Mouse (Mus musculus): ENCODE measurements around the gene Gm26620. TPM values are rescaled to one million over a fixed set of nuclear protein-coding genes. Genes with fewer than 3 reads are reported as not detected.

Gene Gm26620
- polyA plus RNA-seq, 1 experiment from 2014 or later: 1.1 TPM

- no peak for ATAC-seq (ENCODE audit: low FRiP score, low read depth)
Measured at GRCm38 (mm10) chr1:170876906-170877305, 8.0 kb upstream of the Gm26620 start.

GRCm38 (mm10) chr1:170882915-170883485, 1.9 kb upstream of the Gm26620 start:
- Histone ChIP-seq H3K9ac (no peak overlapping the region), H3K27ac (no peak overlapping the region), H3K4me3 (no peak overlapping the region), H3K36me3 (peaks cover 34% of the 10 kb centered on the region), H3K27me3 (no peaks in the 10 kb centered on the region), H3K4me2 (replicated peaks) (no peak overlapping the region), H3K9me3 (no peaks in the 10 kb centered on the region), H3K4me1 (peaks cover 15% of the 10 kb centered on the region)
- ATAC-seq (ENCODE audit: low FRiP score, low read depth): no peak
- 83% methylated on average over 5 of the region's 5 CpGs for WGBS

More at GRCm38 (mm10) chr1:170876906-170877305, 8.0 kb upstream of the Gm26620 start:
- Histone ChIP-seq H3K9me3 (no peaks in the 10 kb centered on the region), H3K4me3 (no peak overlapping the region), H3K9ac (no peak overlapping the region), H3K36me3 (peaks cover 77% of the 10 kb centered on the region), H3K27ac (no peak overlapping the region), H3K4me2 (replicated peaks) (no peak overlapping the region), H3K4me1 (no peaks in the 10 kb centered on the region), H3K27me3 (no peaks in the 10 kb centered on the region)
- 91% methylated on average over 5 of the region's 5 CpGs for WGBS

GRCm38 (mm10) chr1:170884390-170884789, 475 bp upstream of the Gm26620 start:
- Histone ChIP-seq H3K36me3 (peaks cover 25% of the 10 kb centered on the region), H3K4me3 (peak overlapping the region; percentile 84), H3K9ac (peak overlapping the region; percentile 91), H3K27ac (no peak overlapping the region), H3K9me3 (no peaks in the 10 kb centered on the region), H3K4me1 (peaks cover 15% of the 10 kb centered on the region), H3K4me2 (replicated peaks) (peak overlapping the region; percentile 75), H3K27me3 (no peaks in the 10 kb centered on the region)
- 18% methylated on average over 8 of the region's 8 CpGs for WGBS
- ATAC-seq (ENCODE audit: low FRiP score, low read depth): no peak

- Histone ChIP-seq H3K4me2 (replicated peaks) (no peak overlapping the region), H3K9me3 (no peaks in the 10 kb centered on the region), H3K4me3 (no peak overlapping the region), H3K4me1 (peaks cover 15% of the 10 kb centered on the region), H3K9ac (peak overlapping the region; percentile 4; the same call in 1 of the 2 replicates), H3K27me3 (no peaks in the 10 kb centered on the region), H3K36me3 (peaks cover 10% of the 10 kb centered on the region), H3K27ac (no peak overlapping the region)
- WGBS: 17% methylated on average over 6 of the region's 6 CpGs
- ATAC-seq (ENCODE audit: low FRiP score, low read depth): no peak
Measured at GRCm38 (mm10) chr1:170886044-170886458, 1.2 kb downstream of the Gm26620 start.

- no peak overlapping the region for H3K4me2 ChIP-seq (replicated peaks)
- no peak overlapping the region for H3K4me3 ChIP-seq
- H3K9ac ChIP-seq: no peak overlapping the region
- H3K27me3 ChIP-seq: no peaks in the 10 kb centered on the region
- ATAC-seq (ENCODE audit: low FRiP score, low read depth): no peak
- H3K36me3 ChIP-seq: no peaks in the 10 kb centered on the region
- peaks cover 3% of the 10 kb centered on the region for H3K4me1 ChIP-seq
- H3K27ac ChIP-seq: no peak overlapping the region
- 62% methylated on average over 4 of the region's 4 CpGs for WGBS
- H3K9me3 ChIP-seq: no peaks in the 10 kb centered on the region
Measured at GRCm38 (mm10) chr1:170889310-170889709, 4.4 kb downstream of the Gm26620 start.

- Histone ChIP-seq H3K9ac (no peak overlapping the region), H3K9me3 (no peaks in the 10 kb centered on the region; the same call in 1 of the 2 replicates), H3K4me1 (no peaks in the 10 kb centered on the region), H3K27ac (no peak overlapping the region), H3K27me3 (no peaks in the 10 kb centered on the region), H3K4me3 (no peak overlapping the region), H3K4me2 (replicated peaks) (no peak overlapping the region), H3K36me3 (no peaks in the 10 kb centered on the region)
- 57% methylated on average over 2 of the region's 2 CpGs for WGBS
- no peak for ATAC-seq (ENCODE audit: low FRiP score, low read depth)
Measured at GRCm38 (mm10) chr1:170891646-170892045, 6.8 kb downstream of the Gm26620 start.

GRCm38 (mm10) chr1:170892279-170892678, 7.4 kb downstream of the Gm26620 start:
- Histone ChIP-seq H3K4me2 (replicated peaks) (no peak overlapping the region), H3K36me3 (no peaks in the 10 kb centered on the region), H3K4me3 (no peak overlapping the region), H3K9me3 (no peaks in the 10 kb centered on the region; the same call in 1 of the 2 replicates), H3K4me1 (no peaks in the 10 kb centered on the region), H3K27ac (no peak overlapping the region), H3K9ac (no peak overlapping the region), H3K27me3 (no peaks in the 10 kb centered on the region)
- WGBS: 55% methylated on average over 1 of the region's 1 CpGs
- no peak for ATAC-seq (ENCODE audit: low FRiP score, low read depth)

GRCm38 (mm10) chr1:170894603-170895602, 10.0 kb downstream of the Gm26620 start:
- H3K4me3 ChIP-seq: no peak overlapping the region
- 60% methylated on average over 9 of the region's 9 CpGs for WGBS
- H3K4me2 ChIP-seq (replicated peaks): no peak overlapping the region
- no peak overlapping the region for H3K9ac ChIP-seq
- no peaks in the 10 kb centered on the region for H3K36me3 ChIP-seq
- no peaks in the 10 kb centered on the region for H3K4me1 ChIP-seq
- peaks cover 8% of the 10 kb centered on the region; the same call in 1 of the 2 replicates for H3K27me3 ChIP-seq
- no peaks in the 10 kb centered on the region; the same call in 1 of the 2 replicates for H3K9me3 ChIP-seq
- no peak for ATAC-seq (ENCODE audit: low FRiP score, low read depth)
- no peak overlapping the region for H3K27ac ChIP-seq

- no peaks in the 10 kb centered on the region; the same call in 1 of the 2 replicates for H3K4me1 ChIP-seq
- WGBS: 84% methylated on average over 5 of the region's 5 CpGs
- H3K9me3 ChIP-seq: no peaks in the 10 kb centered on the region; the same call in 1 of the 2 replicates
- no peaks in the 10 kb centered on the region for H3K36me3 ChIP-seq
- H3K27me3 ChIP-seq: peaks cover 10% of the 10 kb centered on the region; the same call in 1 of the 2 replicates
- no peak for ATAC-seq (ENCODE audit: low FRiP score, low read depth)
- H3K4me2 ChIP-seq (replicated peaks): no peak overlapping the region
- no peak overlapping the region for H3K9ac ChIP-seq
- H3K27ac ChIP-seq: no peak overlapping the region
- no peak overlapping the region for H3K4me3 ChIP-seq
Measured at GRCm38 (mm10) chr1:170896651-170897281, 11.9 kb downstream of the Gm26620 start.

- Histone ChIP-seq H3K4me1 (no peaks in the 10 kb centered on the region; the same call in 1 of the 2 replicates), H3K9ac (no peak overlapping the region), H3K4me3 (no peak overlapping the region), H3K4me2 (replicated peaks) (no peak overlapping the region), H3K27ac (no peak overlapping the region), H3K27me3 (peaks cover 24% of the 10 kb centered on the region), H3K9me3 (no peaks in the 10 kb centered on the region; the same call in 1 of the 2 replicates), H3K36me3 (no peaks in the 10 kb centered on the region)
- ATAC-seq (ENCODE audit: low FRiP score, low read depth): no peak
- WGBS: 76% methylated on average over 16 of the region's 16 CpGs
Measured at GRCm38 (mm10) chr1:170898413-170899075, 13.7 kb downstream of the Gm26620 start.

GRCm38 (mm10) chr1:170900799-170901467, 16.1 kb downstream of the Gm26620 start:
- H3K4me3 ChIP-seq: no peak overlapping the region
- no peak overlapping the region for H3K9ac ChIP-seq
- no peak overlapping the region for H3K27ac ChIP-seq
- WGBS: 31% methylated on average over 10 of the region's 10 CpGs
- peaks cover 37% of the 10 kb centered on the region for H3K27me3 ChIP-seq
- ATAC-seq (ENCODE audit: low FRiP score, low read depth): no peak
- H3K4me2 ChIP-seq (replicated peaks): 0 out of 2 replicates have a peak overlapping the region, but pooled peaks have one; percentile 19
- no peaks in the 10 kb centered on the region; the same call in 1 of the 2 replicates for H3K4me1 ChIP-seq
- H3K9me3 ChIP-seq: no peaks in the 10 kb centered on the region; the same call in 1 of the 2 replicates
- H3K36me3 ChIP-seq: no peaks in the 10 kb centered on the region
